Mouse (Mus musculus) layer of hippocampus, postnatal 14 days (tissue): ENCODE results near the gene Gm48551. TPM values are rescaled to one million over a fixed set of nuclear protein-coding genes. Genes with fewer than 3 reads are reported as not detected.

Experiments
- DNase-seq, 2 experiments: peaks; one replicate each; pipeline ENCODE4 v3.0.0; 2021 to 2022; ENCODE audit warnings: low spot score in 2 of 2, mixed read lengths in 1 of 2
- long read RNA-seq, 2 experiments: library from polyadenylated mRNA; stranded (forward); transcript quantifications; one replicate each; pipeline ENCODE4 v2.0.0; 2021
- total RNA-seq, 2 experiments: library from RNA; stranded (reverse); gene quantifications; 2 replicates each; pipeline ENCODE4 v1.2.3; 2021

The Gm48551 gene
- 1 to 10 TPM; 3.1 to 4.5 TPM for total RNA-seq
- long read RNA-seq, experiment 1, partial matches to known transcripts = 2 of 13 reads
- long read RNA-seq, experiment 1, other reads (novel, unspliced or antisense) = 11 of 13 reads
- long read RNA-seq, experiment 2, partial matches to known transcripts = 0 of 11 reads
- long read RNA-seq, experiment 2, other reads (novel, unspliced or antisense) = 10 of 11 reads

DNA sequence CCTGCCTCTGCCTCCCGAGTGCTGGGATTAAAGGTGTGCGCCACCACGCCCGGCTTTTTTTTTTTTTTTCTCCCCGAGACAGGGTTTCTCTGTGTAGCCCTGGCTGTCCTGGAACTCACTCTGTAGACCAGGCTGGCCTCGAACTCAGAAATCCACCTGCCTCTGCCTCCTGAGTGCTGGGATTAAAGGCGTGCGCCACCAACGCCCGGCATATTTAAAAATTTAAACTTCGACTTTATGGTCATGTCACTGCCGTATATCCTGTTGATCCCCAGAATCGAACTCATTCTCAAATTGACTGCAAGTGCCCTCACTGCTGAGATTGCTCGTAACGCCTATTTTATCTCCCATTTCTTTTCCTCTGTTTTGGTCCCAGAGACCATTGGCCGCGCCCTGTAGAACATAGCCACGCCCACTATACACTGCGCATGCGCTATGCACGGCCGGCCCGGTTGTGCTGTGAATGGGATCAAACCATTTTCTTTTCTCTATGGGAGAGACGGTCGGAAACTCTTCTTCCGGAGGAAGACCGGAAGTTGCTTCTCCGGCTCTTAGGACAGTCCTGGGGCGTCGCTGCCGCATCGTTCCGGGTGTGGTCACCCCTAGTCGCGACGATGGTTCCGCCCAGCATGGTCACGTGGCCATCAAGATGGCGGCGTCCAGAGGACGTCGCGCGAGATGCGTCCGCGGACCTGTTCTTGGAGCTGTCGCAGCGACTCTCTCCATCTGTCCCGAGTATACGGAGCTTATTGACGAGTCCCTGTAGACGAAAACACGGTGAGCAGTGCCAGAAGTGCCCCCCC lies at the start of gene Gm48551, which contains the start of gene Dohh:
Gm48551 (plus strand) TSS at position 665 of the 803 bp plus-strand sequence.
Dohh (plus strand) TSS at position 627 of the 803 bp plus-strand sequence.
- peak; percentile 98 to 99 for DNase-seq

DNA sequence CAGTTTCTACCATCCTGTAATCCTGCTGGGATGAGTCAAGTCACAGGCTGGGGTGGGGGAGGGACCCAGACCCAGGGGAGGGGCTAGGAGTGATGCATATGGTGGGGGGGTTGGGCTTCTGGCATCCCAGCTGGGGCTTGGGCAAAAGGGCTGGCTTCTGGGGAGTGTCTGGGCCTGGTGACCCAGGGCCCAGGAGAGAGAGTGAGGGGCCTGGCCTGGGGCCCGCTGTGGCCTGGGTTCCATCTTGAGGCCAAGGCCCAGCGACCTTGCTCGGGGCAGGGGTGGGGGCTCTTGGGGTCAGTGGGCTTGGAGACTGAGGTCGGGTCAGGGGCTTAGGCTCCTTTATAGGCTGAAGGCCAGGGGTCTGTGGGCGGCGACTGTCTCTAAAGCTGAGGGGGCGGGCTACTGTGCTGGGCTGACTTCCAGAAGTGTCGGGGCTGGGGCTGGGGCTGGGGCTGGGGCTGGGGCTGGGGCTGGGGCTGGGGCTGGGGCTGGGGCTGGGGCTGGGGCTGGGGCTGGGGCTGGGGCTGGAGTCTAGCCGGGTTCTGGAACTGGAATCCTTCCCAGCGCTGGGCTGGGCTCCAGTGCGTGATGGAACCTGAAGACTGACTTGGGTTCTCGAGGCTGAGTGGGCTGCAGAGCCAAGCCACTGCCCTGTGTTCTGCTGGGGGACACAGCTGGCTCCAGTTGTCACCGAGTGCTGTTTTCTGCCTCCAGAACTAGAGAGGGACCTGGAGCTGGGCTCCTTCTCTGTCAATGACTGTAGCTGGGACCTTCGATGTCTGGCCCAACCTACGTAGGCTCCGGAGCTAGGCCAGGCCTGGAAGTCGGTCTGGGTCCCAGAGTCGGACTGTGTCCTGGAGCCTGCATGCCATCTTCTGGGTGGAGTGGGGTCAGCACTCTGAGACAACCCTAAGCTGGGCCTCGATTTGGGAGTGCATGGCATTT lies 48.6 kb upstream of the Gm48551 start:
- no peak for DNase-seq

- no peak for DNase-seq
Observed at GRCm38 (mm10) chr10:81336558-81336957, 47.7 kb upstream of the Gm48551 start.

DNA sequence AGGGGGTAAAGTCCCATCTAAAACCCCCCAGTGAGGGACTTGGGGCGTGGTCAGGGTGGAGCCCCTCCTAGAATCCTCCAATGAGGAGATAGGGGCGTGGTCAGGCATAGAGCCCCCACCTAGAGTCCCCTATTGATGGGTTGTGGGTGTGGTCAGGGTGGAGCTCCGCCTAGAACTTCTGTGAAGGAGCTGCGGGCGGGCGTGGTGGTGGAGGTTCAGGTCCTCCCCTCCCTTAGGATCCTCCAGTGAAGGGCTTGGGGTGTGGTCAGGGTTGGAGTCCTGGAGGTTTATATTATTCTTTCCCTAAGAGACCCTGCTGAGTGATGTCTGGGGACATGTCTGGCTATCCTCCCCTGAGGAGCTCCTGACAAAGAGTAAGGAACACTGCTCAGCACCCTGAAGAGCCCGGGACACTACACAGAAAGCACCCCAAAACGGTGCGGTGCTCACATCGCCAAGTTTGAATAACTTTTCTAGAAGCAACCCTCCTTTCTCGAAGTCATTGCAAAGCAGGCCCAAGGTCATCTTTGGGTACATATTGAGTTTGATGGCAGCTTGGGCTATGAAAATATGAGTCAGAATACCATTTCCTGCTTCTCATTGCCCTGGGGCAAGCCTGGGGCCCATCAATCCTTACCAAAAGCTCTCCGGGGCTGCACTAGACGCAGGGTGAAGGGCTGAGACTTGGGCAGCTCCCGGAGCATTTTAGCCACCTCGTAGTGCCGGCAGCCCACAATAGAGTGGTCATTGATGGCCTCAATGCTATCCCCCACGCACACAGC lies 43.5 kb upstream of the Gm48551 start:
- DNase-seq = no peak

- no peak for DNase-seq
Observed at GRCm38 (mm10) chr10:81341333-81341949, 42.8 kb upstream of the Gm48551 start.

DNA sequence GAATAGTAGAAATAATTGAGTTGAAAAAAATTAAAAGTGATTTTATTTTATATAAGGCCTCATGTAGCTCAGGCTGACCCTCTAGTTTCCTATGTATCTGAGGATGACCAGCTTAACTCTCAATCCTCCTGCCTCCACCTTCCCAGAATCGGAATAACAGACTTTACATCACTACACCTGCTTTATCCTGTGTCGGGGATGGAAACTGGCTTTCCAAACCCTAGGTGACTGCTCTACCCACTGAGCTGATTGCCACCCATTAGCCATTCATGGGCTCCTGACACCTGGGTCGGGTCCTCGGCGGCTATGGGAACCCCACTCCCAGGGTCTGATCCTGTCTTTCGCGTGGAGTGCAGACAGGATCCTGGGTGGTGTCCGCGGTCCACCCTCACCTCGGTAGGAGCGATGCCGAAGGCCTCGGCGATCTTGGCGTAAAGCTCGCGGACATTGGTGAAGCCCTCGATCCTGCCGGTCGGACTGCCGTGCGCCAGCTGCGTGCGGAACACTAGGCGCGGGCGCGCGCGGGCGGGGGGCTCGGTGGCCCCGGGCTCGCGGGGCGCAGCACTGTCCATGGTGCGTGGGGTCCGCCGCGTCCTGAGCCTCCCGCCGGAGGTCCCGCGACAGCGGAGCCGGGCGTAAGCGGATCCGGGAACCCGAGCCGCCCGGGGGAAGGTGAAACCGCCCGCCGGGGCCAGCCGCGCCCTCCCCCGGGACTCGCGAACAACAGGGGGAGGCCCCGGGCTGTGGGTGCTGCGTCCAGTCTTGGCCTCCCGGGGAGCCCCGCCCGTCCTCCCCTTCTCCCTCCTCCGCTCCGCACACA lies 41.4 kb upstream of the Gm48551 start, which contains the start of gene Gipc3:
Gipc3 (minus strand) TSS at position 581 of the 820 bp plus-strand sequence.
- no peak for DNase-seq

- DNase-seq = no peak
Observed at GRCm38 (mm10) chr10:81344421-81345161, 39.7 kb upstream of the Gm48551 start.

DNA sequence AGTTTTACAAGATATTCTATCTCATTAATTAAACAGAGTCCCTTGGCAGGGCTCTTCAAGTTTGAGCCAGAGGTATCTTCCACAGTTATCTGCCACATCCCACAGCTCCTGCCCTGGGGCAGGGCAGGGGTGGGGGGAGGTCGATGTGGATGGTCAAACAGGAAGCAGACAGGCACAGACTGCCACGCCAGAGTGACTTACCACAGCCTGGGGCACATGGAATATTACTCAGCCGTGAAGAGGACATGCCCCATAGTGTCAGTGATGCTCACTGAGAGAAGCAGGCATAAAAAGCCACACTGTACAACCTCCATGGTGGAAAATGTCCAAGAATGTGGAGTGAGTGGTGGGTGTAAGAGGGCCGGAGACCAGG lies 39.1 kb upstream of the Gm48551 start:
- DNase-seq = no peak

DNA sequence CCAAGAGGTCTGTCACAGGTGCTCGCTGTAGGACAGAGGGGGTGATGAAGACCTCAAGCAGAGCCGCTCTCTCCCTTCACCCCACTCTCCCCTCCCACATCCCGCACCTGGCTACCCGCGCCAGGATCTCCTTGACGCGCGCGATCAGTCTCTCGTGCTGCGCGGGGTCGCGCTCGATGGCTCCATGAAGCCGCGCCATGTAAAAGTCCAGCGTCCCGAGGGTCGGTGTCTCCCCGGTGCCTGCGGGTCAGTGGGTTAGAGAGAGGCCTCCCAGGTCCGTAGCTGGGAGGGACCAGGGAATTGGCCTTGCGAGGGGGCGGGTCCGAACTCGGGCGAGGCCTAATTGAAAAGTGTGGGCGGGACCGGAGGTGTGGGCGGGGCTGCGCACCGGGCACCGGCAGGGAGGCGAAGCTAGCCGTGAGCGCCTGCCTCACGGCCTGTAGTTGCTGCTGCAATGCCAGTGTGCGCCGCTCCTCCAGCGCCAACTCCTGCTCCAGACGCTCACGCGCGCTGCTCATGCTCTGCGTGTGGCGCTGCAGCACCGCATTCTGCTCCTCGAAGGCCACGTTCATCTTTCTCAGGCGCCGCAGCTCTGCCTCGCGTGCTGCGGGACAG lies 37.7 kb upstream of the Gm48551 start:
- no peak for DNase-seq

DNA sequence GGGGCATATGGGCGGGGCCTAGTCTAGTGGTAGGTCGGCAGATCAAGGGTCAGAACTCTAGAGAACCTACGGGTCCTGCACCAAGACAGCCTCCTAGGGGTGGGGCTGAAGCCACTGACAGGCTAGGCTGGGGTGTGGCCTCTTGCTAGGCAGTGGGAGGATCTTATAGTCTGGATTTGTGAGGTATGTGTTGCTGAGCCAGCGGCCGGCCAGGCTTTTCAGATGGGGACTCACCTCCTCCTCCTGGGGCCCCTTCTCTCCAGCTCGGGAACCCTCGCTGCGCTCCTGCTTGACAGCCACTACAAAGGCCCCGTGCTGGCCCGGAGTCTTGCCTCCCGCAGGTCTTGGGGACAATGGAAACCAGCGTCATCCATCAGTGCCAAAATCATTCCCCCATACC lies 35.1 kb upstream of the Gm48551 start:
- DNase-seq = no peak

GRCm38 (mm10) chr10:81349961-81350350 lies 34.3 kb upstream of the Gm48551 start:
- no peak for DNase-seq

DNA sequence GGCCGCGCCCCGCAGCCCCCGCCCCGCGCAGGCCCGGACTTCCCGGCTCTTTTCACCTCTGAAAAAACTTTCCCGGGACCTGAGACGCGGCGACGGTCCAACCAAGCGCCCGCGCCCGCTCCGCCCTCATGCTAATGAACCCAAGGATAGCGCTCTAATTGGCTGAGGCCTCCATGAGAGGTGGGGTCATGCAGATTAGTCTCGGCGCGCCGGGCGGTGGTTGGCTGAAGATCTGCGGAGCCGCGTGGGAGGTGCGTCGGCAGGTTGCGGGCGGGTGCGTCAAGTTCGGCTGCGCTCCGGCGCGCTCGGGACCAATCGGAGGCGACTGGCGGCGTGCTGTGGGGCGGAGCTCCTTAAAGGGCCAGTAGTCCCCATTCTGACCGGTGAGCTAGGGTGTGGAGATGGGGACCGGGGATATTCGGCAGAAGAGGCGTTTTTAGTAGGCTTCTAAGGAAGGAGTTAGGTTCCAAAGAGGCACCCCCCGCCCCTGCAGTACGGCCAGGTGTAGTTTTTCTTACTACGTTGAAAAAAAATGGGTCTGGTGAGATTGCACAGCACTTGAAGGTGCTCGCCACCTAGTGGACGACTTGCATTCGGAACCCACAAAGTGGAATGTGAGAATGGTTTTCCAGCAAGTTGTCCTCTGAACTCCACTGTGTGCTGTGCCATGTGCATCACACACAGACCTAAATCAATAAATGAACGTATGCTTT lies 33.8 kb upstream of the Gm48551 start, which contains the start of gene Hmg20b:
Hmg20b (minus strand) TSS at position 130 of the 713 bp plus-strand sequence.
- DNase-seq = peak; percentile 99

DNA sequence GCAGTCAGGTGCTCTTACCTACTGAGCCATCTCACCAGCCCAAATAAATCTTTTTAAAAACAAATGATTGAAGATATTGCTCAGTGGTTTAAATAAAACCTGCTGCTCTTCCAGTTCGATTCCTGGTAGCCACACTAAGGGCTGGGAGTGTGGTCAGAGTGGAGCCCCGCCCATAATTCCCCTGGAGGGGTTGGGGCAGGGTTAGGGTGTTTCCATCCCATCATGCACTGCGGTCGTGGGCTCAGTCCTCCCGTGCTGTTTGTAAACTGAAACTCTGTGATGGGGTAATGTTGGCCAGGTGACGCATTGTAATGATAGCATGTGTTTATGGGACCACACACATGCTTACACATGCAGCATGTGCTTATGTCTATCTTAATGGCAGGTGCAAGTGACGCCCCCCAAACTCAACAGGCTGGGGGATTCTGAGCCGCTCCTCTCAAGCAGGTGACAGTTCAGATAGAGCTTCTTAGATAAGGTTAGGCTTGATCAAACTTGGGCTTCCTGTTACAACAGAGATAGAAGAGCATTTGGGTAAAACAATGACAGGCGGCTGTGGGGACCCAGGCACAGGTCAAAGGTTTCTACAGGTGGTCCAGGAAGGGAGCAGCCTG lies 32.5 kb upstream of the Gm48551 start:
- DNase-seq = no peak

DNA sequence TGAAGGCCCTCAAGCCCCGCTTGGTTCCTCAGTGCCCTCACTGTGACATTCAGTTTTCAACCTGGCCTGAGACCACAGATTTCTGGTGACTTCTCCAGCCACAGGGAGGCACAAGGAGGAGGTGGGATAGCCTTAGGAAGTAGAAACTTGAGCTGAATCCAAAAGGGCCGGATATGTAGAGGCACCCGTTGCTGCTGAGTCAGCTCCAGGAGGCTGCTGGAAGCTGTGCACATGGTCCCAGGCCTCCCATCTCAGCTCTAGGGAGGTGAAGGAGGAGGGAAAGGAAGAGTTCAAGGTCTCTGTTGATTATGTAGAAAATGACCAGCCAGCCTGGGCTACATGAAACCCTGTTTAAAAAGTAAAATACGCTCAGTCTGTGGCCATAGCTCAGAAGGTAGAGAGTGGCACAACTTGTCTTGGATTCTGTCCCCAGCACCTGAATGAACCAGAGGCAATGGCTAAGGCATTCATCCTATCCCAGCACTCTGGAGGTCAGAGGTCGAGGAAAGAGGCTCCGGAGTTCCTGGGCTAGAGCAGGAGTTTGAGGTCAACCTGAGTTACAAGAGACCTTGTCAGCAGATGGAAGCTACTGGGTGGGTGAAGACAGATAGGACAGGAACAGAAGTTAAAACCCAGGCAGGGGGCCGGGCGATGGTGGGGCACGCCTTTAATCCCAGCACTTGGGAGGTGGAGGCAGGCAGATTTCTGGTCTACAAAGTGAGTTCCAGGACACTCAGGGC lies 29.4 kb upstream of the Gm48551 start:
- DNase-seq = no peak

DNA sequence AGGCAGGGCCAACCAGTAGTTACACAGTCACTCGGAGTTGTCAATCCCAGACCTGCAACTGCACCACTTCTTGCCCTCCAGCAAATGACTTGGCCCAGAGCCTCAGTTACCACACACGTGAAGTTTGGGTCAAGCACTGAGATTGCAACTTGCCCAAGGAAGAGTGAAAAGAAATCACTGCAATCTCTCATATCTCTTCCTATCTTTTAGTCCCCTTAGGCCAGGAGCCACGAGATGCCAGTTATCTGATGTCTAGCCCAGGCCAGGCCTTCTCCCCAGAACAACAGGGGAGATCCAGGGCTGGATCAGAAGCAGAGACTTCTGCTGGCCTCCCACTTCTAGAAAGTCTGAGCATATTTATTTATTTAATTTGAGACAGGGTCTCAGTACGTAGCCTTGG lies 28.7 kb upstream of the Gm48551 start:
- DNase-seq = no peak

DNA sequence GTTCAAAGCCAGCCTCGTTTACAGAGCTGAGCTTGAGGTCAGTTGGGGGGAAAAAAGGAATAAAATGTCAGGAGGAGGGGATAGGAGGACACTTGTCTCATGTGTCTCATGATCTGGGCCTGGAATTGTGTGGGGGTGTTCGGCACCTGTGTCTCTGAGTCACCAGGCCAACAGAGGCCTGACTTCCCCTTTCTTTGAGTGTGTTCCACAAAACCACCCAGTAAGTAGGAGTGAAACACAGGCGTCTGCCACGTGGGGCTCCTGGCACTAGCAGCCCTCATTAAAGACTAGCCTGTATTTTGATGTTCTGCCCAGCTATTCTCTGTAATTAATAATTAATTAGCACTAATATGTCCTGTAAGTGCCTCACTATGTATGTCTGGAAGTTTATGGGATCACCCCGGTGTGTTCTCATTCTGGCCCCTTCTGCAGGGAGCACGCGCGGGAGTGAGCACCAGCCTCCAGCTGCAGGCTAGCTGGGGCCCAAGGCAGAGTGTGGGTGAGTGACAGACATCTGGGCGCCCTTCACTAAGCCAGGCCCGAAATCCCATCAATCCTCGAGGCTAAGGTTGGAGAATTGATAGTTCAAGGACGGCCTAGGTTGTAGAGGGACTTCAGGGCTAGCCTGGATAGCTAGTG lies 27.8 kb upstream of the Gm48551 start:
- DNase-seq = no peak
